Mouse (Mus musculus): ENCODE data around the gene Ceacam2. TPM values are rescaled to one million over a fixed set of nuclear protein-coding genes. Genes with fewer than 3 reads are reported as not detected.
A peak's percentile ranks its signal among the peaks of the same experiment; 100 is the strongest.
"Not testable (repeated sequence)": the region's sequence is repeated elsewhere in the genome, so short reads cannot be mapped to it uniquely, and the experiment has no call there.

The Ceacam2 gene
- polyA plus RNA-seq (2014; fragmentation: Nextera tagmentation; extraction: Ambion mirVana): 0.11 TPM in 1 of 2 replicates, not detected in the other

DNA sequence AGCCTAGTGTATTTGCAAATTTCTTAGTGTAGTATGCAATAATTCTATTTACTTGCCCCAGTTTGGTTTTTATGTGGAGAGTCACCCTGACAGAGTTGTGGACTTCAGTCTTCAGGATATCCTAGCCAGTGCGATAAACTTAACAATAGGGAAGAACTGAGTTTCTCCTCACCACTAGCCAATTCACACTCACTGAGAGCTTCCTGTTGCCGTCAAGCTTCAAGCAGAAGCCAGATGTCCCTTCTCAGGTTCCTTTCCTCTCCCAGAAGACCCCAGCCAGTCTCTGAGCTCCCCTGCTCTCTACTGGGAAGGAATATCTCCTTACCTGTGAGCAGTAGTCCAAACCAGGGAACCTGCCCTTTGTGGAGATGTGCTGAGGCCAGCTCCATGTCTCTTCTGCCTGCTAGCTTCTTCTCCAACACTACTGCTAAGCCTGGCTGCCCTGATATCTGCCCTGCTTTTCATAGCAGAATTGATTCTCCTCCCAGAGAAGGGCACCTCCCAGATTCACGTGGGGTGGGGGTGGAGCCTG lies at the start of gene Ceacam2:
Gene Ceacam2 (minus strand): TSS at position 482 of the 532 bp plus-strand sequence.
- not testable (repeated sequence) for H3K4me2 ChIP-seq (ENCODE audit: low read depth, severe bottlenecking); H3K27ac ChIP-seq (replicated peaks; ENCODE audit: low read depth, low read length); H3K9ac ChIP-seq (ENCODE audit: low read length); H3K9me3 ChIP-seq (ENCODE audit: control insufficient read depth, low read length); DNase-seq (ENCODE audit: low spot score); H3K36me3 ChIP-seq (ENCODE audit: control insufficient read depth, insufficient read depth, low read length); H3K4me1 ChIP-seq (ENCODE audit: control insufficient read depth, insufficient read depth, low read length); H3K27me3 ChIP-seq (ENCODE audit: control insufficient read depth, insufficient read depth, low read length); H3K4me3 ChIP-seq (ENCODE audit: low read depth, low read length); ATAC-seq (ENCODE audit: insufficient number of reproducible peaks, low FRiP score, low TSS enrichment, low read depth)
- WGBS: 71% methylated on average over 3 of the region's 3 CpGs

DNA sequence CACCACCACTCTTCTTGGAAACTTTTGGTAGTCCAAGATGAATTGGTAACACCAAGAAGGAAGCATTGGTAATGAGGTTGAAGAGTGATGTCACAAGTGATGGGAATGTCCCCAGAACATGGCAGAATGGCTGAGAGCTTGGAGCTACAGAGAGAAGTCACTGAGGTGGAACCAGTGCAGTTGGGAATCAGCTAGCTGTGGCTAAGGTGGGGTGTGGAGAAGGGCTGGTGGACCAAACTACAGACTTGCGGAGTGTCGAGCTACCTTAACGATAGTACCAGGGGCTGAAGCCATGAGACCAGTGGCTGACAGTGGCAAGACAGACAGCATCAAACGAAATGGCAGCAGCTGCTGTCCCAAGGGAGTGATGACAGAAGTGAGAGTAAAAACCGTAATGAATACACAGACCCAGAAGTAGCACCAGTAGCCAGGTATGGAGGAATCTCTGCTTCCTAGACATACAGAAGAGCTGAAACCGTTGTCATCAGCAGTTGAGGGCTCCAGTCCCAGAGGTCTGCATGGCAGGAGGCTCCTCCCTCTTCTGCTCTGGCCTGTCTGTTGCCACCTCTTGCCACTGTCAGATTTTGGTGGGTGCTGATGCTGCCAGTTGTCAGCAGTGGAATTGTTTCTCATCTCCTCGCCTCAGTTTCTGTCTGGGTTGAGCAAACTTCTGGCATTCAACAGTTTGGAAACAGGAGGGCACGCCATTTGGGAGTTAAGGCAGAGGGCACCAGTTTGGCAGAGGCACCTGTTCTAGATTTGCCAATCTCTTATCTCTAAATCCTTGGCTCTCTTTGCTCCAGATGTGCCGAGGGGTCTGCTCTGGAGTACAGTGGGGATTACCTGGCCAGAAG lies 45.9 kb upstream of the Ceacam2 start:
- no peaks in the 10 kb centered on the region for H3K4me1 ChIP-seq (ENCODE audit: control insufficient read depth, insufficient read depth, low read length)
- H3K4me2 ChIP-seq (ENCODE audit: low read depth, severe bottlenecking): no peak overlapping the region
- no peak for DNase-seq (ENCODE audit: low spot score)
- H3K27me3 ChIP-seq (ENCODE audit: control insufficient read depth, insufficient read depth, low read length): no peaks in the 10 kb centered on the region
- ATAC-seq (ENCODE audit: insufficient number of reproducible peaks, low FRiP score, low TSS enrichment, low read depth): no peak
- no peak overlapping the region for H3K9ac ChIP-seq (ENCODE audit: low read length)
- H3K4me3 ChIP-seq (ENCODE audit: low read depth, low read length): no peak overlapping the region
- no peaks in the 10 kb centered on the region for H3K9me3 ChIP-seq (ENCODE audit: control insufficient read depth, low read length)
- H3K27ac ChIP-seq (replicated peaks; ENCODE audit: low read depth, low read length): no peak overlapping the region
- no peaks in the 10 kb centered on the region for H3K36me3 ChIP-seq (ENCODE audit: control insufficient read depth, insufficient read depth, low read length)
- 77% methylated on average over 9 of the region's 9 CpGs for WGBS

DNA sequence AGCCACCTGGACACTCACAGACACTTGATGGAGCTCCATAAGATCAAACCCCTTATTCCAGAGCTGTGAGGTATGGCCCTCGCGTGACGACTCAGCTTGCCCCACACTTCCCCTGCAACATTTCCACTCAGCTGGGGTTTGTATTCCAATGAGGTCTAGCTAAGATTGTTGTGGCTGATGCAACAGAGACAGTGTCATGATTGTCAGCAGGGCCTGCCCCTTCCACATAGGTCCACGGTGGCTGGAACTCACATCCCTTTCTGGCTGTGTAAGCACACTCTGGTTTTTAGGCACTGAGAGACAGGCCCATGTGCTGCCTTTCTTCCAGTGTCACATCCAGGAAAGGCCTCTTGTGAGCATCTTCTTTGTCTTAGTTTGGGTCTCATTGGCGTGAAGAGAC lies 45.0 kb upstream of the Ceacam2 start:
- Histone ChIP-seq H3K36me3 (ENCODE audit: control insufficient read depth, insufficient read depth, low read length) (no peaks in the 10 kb centered on the region), H3K4me3 (ENCODE audit: low read depth, low read length) (no peak overlapping the region)
- DNase-seq (ENCODE audit: low spot score): no peak

DNA sequence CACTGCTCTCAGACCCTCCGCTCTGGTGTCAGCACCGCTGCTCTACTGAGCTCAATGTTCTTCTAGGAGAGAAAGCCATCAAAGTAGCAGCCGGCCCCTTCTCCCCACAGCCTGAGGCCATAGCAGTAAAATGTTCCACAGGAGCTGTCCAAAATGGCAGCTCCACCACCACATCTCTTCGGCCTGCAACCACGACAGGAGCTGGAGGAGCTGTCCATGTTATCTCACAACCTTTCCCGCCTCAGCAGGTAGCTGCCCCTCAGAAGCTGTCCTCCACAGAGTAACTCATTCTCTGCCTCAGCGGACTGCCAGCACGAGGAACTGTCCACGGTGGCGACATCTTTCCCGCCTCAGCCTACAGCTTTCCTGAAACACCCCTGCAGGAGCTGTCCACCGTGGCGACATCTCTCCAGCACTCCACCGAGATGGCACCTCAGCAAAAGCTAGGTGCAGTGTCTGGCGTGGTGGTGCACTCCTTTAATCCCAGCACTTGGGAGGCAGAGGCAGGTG lies 42.7 kb upstream of the Ceacam2 start:
- Histone ChIP-seq H3K4me2 (ENCODE audit: low read depth, severe bottlenecking) (no peak overlapping the region), H3K27ac (replicated peaks; ENCODE audit: low read depth, low read length) (no peak overlapping the region), H3K36me3 (ENCODE audit: control insufficient read depth, insufficient read depth, low read length) (no peaks in the 10 kb centered on the region), H3K4me3 (ENCODE audit: low read depth, low read length) (no peak overlapping the region), H3K27me3 (ENCODE audit: control insufficient read depth, insufficient read depth, low read length) (no peaks in the 10 kb centered on the region), H3K9ac (ENCODE audit: low read length) (no peak overlapping the region), H3K4me1 (ENCODE audit: control insufficient read depth, insufficient read depth, low read length) (no peaks in the 10 kb centered on the region), H3K9me3 (ENCODE audit: control insufficient read depth, low read length) (no peaks in the 10 kb centered on the region)
- WGBS: 86% methylated on average over 15 of the region's 15 CpGs
- ATAC-seq (ENCODE audit: insufficient number of reproducible peaks, low FRiP score, low TSS enrichment, low read depth) (no peak), DNase-seq (ENCODE audit: low spot score) (peak; percentile 17)

More for the DNA sequence above, 45.0 kb upstream of the Ceacam2 start:
- 92% methylated on average over 5 of the region's 5 CpGs for WGBS
- no peak for ATAC-seq (ENCODE audit: insufficient number of reproducible peaks, low FRiP score, low TSS enrichment, low read depth)
- Histone ChIP-seq H3K4me2 (ENCODE audit: low read depth, severe bottlenecking) (no peak overlapping the region), H3K27me3 (ENCODE audit: control insufficient read depth, insufficient read depth, low read length) (no peaks in the 10 kb centered on the region), H3K4me1 (ENCODE audit: control insufficient read depth, insufficient read depth, low read length) (no peaks in the 10 kb centered on the region), H3K9me3 (ENCODE audit: control insufficient read depth, low read length) (no peaks in the 10 kb centered on the region), H3K9ac (ENCODE audit: low read length) (no peak overlapping the region), H3K27ac (replicated peaks; ENCODE audit: low read depth, low read length) (no peak overlapping the region)

DNA sequence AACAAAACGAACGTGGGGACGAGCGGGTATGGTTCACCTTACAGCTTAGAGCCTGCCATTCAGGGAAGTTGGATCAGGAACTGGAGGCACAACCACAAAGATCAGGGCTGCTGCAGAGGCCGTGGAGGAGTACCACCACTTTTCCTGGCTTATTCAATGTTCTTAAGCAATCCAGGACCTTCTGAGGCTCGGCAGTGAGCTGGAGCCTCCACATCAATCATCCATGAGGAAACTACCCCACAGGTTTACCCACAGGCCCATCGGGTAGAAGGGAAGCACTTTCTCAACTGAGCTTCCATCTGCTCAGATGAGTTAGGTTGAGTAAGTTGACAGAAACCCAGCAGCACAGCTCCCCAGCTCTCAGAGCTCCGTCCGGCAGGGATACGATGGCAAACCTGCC lies 39.8 kb upstream of the Ceacam2 start:
- H3K4me3 ChIP-seq (ENCODE audit: low read depth, low read length): no peak overlapping the region
- no peaks in the 10 kb centered on the region for H3K9me3 ChIP-seq (ENCODE audit: control insufficient read depth, low read length)
- H3K4me2 ChIP-seq (ENCODE audit: low read depth, severe bottlenecking): no peak overlapping the region
- DNase-seq (ENCODE audit: low spot score) (no peak), ATAC-seq (ENCODE audit: insufficient number of reproducible peaks, low FRiP score, low TSS enrichment, low read depth) (no peak)
- 89% methylated on average over 10 of the region's 10 CpGs for WGBS
- no peak overlapping the region for H3K27ac ChIP-seq (replicated peaks; ENCODE audit: low read depth, low read length)
- H3K27me3 ChIP-seq (ENCODE audit: control insufficient read depth, insufficient read depth, low read length): no peaks in the 10 kb centered on the region
- no peaks in the 10 kb centered on the region for H3K36me3 ChIP-seq (ENCODE audit: control insufficient read depth, insufficient read depth, low read length)
- no peak overlapping the region for H3K9ac ChIP-seq (ENCODE audit: low read length)
- no peaks in the 10 kb centered on the region for H3K4me1 ChIP-seq (ENCODE audit: control insufficient read depth, insufficient read depth, low read length)

DNA sequence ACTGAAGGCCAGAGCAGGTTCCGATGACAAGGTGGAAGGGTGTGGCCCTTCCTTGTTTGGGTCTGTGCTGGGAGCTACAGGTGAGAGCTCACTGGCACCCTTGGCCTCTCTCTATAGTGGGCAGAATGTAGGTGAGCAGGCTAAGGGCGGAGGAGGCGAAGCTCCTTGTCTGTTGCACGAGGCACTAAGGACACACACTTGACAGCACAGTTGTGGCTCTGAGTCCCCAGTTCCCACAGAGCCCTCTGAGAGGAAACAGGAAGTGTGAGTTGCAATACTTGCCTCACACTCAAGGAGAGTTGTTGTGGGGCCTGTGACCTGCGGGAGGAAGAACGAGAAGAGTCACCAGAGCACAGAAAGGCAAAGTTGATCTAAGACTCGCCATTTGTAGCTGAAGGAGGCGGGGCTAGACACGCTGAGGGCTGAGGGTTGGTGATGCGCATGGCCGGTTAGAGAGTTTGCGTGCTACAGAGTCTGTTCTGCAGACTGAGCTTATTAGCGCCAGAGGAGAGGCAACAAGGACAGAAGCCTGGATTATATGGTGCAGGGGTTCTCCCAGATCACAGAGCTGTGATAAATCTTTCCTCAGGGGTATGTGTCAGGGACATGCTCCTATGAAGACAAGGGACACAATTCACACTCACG lies 37.3 kb upstream of the Ceacam2 start:
- not testable (repeated sequence) for H3K4me1 ChIP-seq (ENCODE audit: control insufficient read depth, insufficient read depth, low read length); H3K4me3 ChIP-seq (ENCODE audit: low read depth, low read length); H3K27me3 ChIP-seq (ENCODE audit: control insufficient read depth, insufficient read depth, low read length); H3K27ac ChIP-seq (replicated peaks; ENCODE audit: low read depth, low read length); ATAC-seq (ENCODE audit: insufficient number of reproducible peaks, low FRiP score, low TSS enrichment, low read depth); H3K9ac ChIP-seq (ENCODE audit: low read length); H3K9me3 ChIP-seq (ENCODE audit: control insufficient read depth, low read length); H3K4me2 ChIP-seq (ENCODE audit: low read depth, severe bottlenecking); DNase-seq (ENCODE audit: low spot score); H3K36me3 ChIP-seq (ENCODE audit: control insufficient read depth, insufficient read depth, low read length)
- WGBS: 76% methylated on average over 12 of the region's 14 CpGs

DNA sequence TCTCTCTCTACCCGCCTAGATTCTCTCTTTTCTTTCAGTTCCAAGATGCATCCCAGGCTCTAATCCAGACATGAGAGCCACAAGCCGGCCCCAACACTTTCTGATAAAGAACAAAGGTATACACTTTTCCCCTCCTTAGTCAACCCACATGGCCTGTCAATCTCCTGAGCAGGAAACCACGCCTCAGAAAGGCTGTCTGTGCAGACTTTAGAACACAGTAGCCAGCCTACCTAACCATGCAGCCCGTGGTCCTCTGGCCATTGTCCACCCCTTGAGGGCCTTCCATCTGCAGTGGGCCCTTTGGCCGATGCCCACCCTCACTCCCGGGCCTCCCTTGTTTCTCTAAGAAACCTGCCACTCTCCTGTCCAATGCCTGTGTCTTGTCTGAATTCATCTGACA lies 36.7 kb upstream of the Ceacam2 start:
- H3K27me3 ChIP-seq (ENCODE audit: control insufficient read depth, insufficient read depth, low read length); DNase-seq (ENCODE audit: low spot score); H3K9me3 ChIP-seq (ENCODE audit: control insufficient read depth, low read length); H3K4me3 ChIP-seq (ENCODE audit: low read depth, low read length); H3K9ac ChIP-seq (ENCODE audit: low read length); ATAC-seq (ENCODE audit: insufficient number of reproducible peaks, low FRiP score, low TSS enrichment, low read depth); H3K4me1 ChIP-seq (ENCODE audit: control insufficient read depth, insufficient read depth, low read length); H3K27ac ChIP-seq (replicated peaks; ENCODE audit: low read depth, low read length); H3K36me3 ChIP-seq (ENCODE audit: control insufficient read depth, insufficient read depth, low read length); H3K4me2 ChIP-seq (ENCODE audit: low read depth, severe bottlenecking): not testable (repeated sequence)
- WGBS: 34% methylated on average over 6 of the region's 6 CpGs

DNA sequence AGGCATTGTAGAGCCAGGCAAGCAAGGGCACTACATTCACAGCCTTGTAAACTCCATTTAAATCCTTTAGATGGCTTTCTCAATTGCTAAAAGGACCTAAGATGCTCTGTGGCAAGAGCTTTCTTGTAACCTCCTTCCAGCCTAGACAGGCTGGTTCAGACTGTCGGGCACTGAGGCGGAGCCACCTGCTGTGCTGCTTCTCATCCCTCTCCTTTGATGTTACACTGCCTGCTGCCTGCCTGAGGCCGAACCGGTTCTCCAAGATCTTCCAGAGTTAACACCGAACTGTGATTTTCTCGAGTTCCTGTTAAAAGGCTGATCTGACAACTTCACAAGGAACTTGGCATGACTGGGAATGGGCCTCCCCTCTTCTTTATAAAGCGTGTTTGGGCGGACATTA lies 36.2 kb upstream of the Ceacam2 start:
- Histone ChIP-seq H3K4me2 (ENCODE audit: low read depth, severe bottlenecking) (no peak overlapping the region), H3K9ac (ENCODE audit: low read length) (no peak overlapping the region), H3K36me3 (ENCODE audit: control insufficient read depth, insufficient read depth, low read length) (no peaks in the 10 kb centered on the region), H3K27me3 (ENCODE audit: control insufficient read depth, insufficient read depth, low read length) (no peaks in the 10 kb centered on the region), H3K27ac (replicated peaks; ENCODE audit: low read depth, low read length) (no peak overlapping the region), H3K4me3 (ENCODE audit: low read depth, low read length) (no peak overlapping the region), H3K9me3 (ENCODE audit: control insufficient read depth, low read length) (no peaks in the 10 kb centered on the region), H3K4me1 (ENCODE audit: control insufficient read depth, insufficient read depth, low read length) (no peaks in the 10 kb centered on the region)
- ATAC-seq (ENCODE audit: insufficient number of reproducible peaks, low FRiP score, low TSS enrichment, low read depth): no peak
- 11% methylated on average over 8 of the region's 8 CpGs for WGBS
- DNase-seq (ENCODE audit: low spot score): peak; percentile 23
